Mouse (Mus musculus) lung, adult 2 months (tissue): ENCODE data around the gene Zfp791. TPM values are rescaled to one million over a fixed set of nuclear protein-coding genes. Genes with fewer than 3 reads are reported as not detected.
"Not testable (repeated sequence)": the region's sequence is repeated elsewhere in the genome, so short reads cannot be mapped to it uniquely, and the experiment has no call there.

Experiments
- DNase-seq: peaks from one replicate; pipeline ENCODE4 v3.0.0; 2022
- H3K4me1 ChIP-seq: fragments of 200-500 bp; 2 replicates; pipeline ENCODE4 v1.6.1; 2011; ENCODE audit warnings: low read length; ENCODE audit not compliant: control insufficient read depth, insufficient read depth
- H3K4me3 ChIP-seq: fragments of 200-500 bp; replicated peaks from 2 replicates; pipeline ENCODE3; 2011; ENCODE audit warnings: low read depth, mild to moderate bottlenecking, control low read depth, low read length; ENCODE audit errors: extremely low read depth
- CTCF ChIP-seq: fragments of 200-500 bp; IDR thresholded peaks from 2 replicates; pipeline ENCODE4 v1.5.1; 2011; ENCODE audit warnings: mild to moderate bottlenecking, low read length, control low read depth; ENCODE audit not compliant: insufficient read depth
- POLR2A ChIP-seq: fragments of 200-500 bp; IDR thresholded peaks from 2 replicates; pipeline ENCODE4 v1.6.1; 2011; ENCODE audit warnings: low read depth, mild to moderate bottlenecking, control low read depth, low read length, borderline replicate concordance; ENCODE audit errors: extremely low read depth
- WGBS: fragments of 180-500 bp; shearing (Covaris S2); methylation state at CpG from one replicate; pipeline ENCODE4 v1.1.7; 2018; 5-methylcytosine and 5-hydroxymethylcytosine counted together
- polyA plus RNA-seq: library from polyadenylated mRNA; depleted of rRNA; stranded (reverse); fragments of >200 nt; gene quantifications from 2 replicates; pipeline ENCODE4 v1.2.3, GENCODE M21; 2012

Zfp791 gene
- polyA plus RNA-seq, 1 experiment = 0.66 TPM

DNA sequence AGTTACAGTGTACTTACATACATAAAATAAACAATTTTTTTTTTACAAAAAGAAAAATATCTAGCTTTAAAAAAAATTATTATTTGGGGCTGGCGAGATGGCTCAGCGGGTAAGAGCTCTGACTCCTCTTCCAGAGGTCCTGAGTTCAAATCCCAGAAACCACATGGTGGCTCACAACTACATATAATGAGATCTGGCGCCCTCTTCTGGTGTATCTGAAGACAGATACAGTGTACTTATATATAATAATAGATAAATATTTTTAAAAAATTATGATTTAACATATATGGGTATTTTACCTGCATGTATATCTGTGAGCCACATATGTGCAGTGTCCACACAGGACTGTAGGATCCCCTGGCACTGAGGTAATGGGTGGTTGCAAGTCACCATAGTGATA is 36.7 kb downstream of the Zfp791 start:
- H3K4me1 ChIP-seq = peaks cover 9% of the 10 kb centered on the region
- TF ChIP-seq CTCF (no peak), POLR2A (no peak)
- DNase-seq = no peak
- H3K4me3 ChIP-seq = no peak overlapping the region
- 90% methylated on average over 3 of the region's 3 CpGs for WGBS

DNA sequence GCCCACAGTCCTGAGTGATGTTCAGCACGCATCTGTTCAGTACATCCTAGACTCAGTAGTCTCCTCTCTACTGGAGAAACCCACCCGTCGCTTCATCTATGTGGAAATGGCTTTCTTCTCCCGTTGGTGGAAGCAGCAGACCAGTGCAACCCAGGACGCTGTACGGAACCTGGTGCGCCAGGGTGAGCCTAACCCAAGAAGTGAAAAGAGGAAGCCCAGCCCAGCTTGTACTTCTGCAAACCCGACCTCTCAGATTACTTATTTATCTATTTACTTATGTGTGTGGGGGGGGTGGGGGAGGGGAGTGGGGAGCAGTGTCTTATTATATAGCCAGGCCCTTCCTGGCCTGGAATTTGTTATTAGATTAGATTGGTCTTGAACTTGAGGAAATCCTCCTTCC is 38.3 kb downstream of the Zfp791 start:
- peaks cover 15% of the 10 kb centered on the region for H3K4me1 ChIP-seq

DNA sequence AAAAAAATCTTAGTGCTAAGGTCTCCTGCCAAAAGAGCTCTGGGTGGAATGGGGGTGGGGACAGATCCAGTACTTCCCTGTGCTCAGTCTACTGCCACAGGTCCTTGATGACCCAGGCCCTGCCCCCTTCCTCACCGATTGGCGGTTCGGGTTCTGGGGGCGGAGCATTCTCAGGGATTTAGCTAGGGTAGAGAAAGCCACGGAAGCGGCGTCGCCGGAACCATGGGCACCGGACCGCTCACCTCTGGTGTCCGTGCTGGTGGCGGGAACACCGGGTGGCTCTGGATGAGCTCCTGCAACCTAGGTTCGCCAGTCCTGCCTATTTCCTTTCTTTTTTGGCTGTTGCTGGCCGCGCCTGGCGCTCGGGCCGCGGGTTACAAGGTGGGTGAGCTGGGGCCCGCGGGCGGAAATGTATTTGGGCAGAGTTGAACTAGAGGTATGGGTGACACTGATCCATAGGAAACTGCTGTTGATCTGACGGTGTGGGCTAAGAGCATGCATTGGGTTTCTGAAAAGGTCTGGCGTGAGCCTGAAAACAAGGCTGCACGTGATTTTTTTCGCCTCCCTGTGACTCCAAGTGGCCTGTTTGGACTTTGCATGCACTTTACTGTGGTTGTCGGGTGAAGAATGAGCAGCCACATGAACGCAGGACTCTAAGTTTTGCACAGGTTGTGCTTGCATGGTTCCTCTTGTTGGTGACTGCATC is 39.6 kb downstream of the Zfp791 start, which contains the start of gene Man2b1:
TSS of gene Man2b1 (plus strand) at position 163 of the 706 bp plus-strand sequence.
- DNase-seq = peak; percentile 89
- WGBS = under 1% methylated on average over 30 of the region's 30 CpGs
- peak within 1 kb of the TSS; percentile 90 for H3K4me3 ChIP-seq
- peaks cover 15% of the 10 kb centered on the region for H3K4me1 ChIP-seq
- TF ChIP-seq CTCF (0 out of 2 replicates have a peak, but pooled peaks have one; percentile 9), POLR2A (peak; percentile 94; the same call in 1 of the 2 replicates)

More for the DNA sequence above, 38.3 kb downstream of the Zfp791 start:
- H3K4me3 ChIP-seq = no peak overlapping the region
- WGBS = 80% methylated on average over 8 of the region's 8 CpGs
- no peak for DNase-seq
- no peak for TF ChIP-seq CTCF
- TF ChIP-seq POLR2A = no peak

DNA sequence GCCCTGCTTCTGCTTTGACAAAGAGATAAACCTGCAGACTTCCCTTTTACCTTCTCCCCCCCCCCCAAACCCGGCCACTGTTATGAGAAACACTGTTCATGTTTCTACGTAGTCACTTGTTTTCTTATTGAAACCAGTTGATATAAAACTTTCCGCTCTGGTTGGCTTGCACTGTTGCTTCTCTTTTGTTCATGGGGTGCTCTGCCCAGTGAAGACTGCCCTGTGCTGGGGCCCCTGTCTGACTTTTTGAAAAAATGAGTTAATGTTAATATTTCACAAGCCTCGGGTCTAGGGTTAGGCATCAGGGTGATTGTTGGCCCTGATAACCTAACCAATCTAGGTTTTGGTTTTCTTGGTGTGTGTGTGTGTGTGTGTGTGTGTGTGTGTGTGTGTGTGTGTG is 40.7 kb downstream of the Zfp791 start:
- not testable (repeated sequence) for H3K4me3 ChIP-seq, DNase-seq
- WGBS = 70% methylated on average over 4 of the region's 4 CpGs
- H3K4me1 ChIP-seq = peaks cover 15% of the 10 kb centered on the region

DNA sequence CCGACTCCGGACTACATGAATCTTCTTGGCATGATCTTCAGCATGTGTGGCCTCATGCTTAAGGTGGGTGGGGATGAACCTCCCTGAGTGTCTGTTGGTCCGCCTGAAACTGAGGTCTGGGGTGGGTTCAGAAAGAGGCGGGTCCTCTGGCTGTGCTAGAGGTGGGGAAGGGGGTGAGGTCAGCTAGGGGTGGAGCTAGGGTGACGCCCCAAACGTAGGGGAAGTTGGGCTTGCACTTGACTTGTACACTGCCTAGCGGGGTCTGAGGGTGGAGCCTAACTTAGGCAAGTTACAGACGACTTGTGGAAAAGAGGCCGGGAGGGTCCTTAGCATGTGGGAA is 41.7 kb downstream of the Zfp791 start, which contains the start of gene Wdr83:
TSS of gene Wdr83 (minus strand) at position 91 of the 340 bp plus-strand sequence.
- TF ChIP-seq CTCF (no peak), POLR2A (no peak)
- DNase-seq = peak; percentile 62
- Histone ChIP-seq H3K4me3 (peak within 1 kb of the TSS; percentile 87), H3K4me1 (peaks cover 15% of the 10 kb centered on the region)
- WGBS = under 1% methylated on average over 9 of the region's 9 CpGs

DNA sequence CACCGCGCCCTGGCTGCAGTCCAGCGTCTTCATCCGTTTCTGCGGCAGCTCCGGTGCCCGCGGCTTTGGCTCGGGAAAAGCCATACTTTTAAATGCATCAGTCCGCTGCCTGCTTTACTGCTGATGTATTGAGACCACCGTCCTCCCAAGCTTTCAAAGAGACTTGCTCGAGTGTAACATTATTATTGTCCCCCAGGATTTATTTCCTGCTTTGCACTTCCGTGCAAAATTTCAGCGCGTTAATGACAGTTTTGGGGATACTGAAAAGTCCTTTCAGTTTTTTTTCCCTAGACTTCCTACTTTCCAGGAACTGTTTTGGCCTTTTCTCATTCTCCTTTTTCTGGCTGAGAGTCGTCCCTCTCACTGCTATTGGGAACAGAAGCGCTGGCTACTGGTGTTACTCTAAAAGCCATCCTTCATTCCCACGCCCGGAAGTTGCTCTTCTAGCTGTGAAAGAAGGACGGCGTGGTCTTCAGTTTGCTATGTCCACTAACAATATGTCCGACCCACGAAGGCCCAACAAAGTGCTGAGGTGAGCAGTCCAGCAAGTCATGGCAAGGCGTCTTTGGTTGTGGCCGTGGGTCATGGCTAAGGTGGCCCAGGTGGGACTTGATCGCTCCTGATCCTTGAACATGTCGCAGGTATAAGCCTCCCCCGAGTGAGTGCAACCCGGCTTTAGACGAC is 42.2 kb downstream of the Zfp791 start, which contains the start of gene Wdr83os:
TSS of gene Wdr83os (plus strand) at position 209 of the 684 bp plus-strand sequence.
- under 1% methylated on average over 30 of the region's 30 CpGs for WGBS
- DNase-seq = peak; percentile 68

DNA sequence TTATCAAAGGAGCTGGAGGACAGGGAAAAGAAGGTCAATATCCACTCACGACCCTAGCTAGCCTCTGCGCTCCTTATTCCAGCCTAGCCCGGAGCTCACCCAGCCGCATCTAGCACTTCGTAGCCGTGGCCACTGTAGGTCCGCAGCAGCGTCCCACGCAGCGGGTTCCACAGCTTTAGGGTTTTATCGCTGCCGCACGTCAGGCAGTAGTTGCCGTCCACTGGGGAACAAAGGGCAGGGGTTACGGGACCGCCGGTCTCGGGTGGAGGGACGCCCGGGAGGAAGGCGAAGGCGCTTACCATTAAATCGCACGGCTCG is 42.7 kb downstream of the Zfp791 start:
- WGBS = under 1% methylated on average over 25 of the region's 25 CpGs
- no peak for DNase-seq
- H3K4me1 ChIP-seq = peaks cover 15% of the 10 kb centered on the region
- TF ChIP-seq POLR2A (no peak), CTCF (no peak)
- H3K4me3 ChIP-seq = peak overlapping the region; percentile 87

More for the DNA sequence above, 42.2 kb downstream of the Zfp791 start, which contains the start of gene Wdr83os:
- Histone ChIP-seq H3K4me1 (peaks cover 15% of the 10 kb centered on the region), H3K4me3 (peak within 1 kb of the TSS; percentile 87)
- TF ChIP-seq POLR2A = no peak
- TF ChIP-seq CTCF = no peak

DNA sequence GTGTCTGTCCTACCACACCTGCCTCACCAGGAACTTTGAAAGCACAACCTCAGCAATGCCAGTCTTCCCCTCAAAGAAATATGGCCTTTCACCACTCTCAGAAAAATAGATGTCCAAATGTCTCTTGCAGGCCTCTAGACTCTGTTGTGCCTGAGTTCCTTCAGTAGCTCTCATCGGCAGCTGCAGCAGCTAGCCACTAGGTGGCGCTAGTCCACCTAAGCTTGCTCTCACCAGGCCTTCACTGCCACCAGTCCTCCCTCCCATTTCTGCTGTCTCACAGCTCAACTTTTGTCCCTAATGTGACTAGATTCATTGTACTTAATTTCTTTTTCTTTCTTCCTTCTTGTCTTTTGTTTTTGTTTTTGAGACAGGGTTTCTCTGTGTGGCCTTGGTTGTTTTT is 45.9 kb downstream of the Zfp791 start:
- Histone ChIP-seq H3K4me3 (no peak overlapping the region), H3K4me1 (peaks cover 16% of the 10 kb centered on the region)
- peak; percentile 57 for DNase-seq
- 0% methylated on average over 2 of the region's 2 CpGs for WGBS
- TF ChIP-seq CTCF = peak; percentile 96
- TF ChIP-seq POLR2A = no peak

DNA sequence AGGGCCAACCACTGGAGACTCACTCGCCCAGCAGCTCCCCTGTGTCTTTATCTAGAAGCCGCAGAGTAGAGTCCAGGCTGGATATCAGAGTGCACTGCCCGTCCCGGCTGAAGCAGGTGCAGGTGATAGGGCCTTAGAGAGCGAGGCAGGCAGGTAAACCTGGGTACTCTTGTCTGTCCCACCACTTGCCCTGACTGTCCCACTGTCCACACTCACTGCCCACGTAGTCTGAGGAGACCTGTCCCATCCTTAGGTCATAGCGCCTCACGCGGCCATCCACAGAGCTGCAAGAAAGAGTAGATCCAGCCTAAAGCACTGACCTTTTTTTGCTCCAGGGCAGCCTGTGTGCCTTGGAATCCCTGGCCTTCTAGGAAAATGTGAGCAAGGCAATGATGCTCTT is 46.9 kb downstream of the Zfp791 start:
- WGBS = 77% methylated on average over 9 of the region's 9 CpGs
- Histone ChIP-seq H3K4me1 (peaks cover 12% of the 10 kb centered on the region), H3K4me3 (no peak overlapping the region)
- no peak for TF ChIP-seq POLR2A
- peak; percentile 58 for TF ChIP-seq CTCF
- DNase-seq = peak; percentile 41

DNA sequence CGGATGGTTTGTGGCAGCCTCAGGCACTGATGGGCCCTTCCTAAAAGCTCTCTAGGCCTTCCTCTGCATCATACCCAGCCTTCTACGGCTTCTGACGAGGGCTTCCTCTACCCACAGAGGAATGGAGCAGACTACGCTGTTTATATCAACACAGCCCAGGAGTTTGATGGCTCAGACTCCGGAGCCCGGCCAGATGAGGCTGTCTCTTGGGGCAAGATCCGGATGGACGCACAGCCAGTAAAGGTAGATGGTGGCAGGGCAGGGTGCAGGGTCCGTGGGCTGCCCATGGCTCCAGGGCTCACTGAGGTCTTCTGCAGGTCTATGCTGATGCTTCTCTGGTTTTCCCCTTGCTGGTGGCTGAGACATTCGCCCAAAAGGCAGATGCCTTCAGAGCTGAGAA is 48.3 kb downstream of the Zfp791 start:
- WGBS = 88% methylated on average over 10 of the region's 10 CpGs
- no peak for DNase-seq
- H3K4me1 ChIP-seq = peaks cover 8% of the 10 kb centered on the region
- no peak overlapping the region for H3K4me3 ChIP-seq
- no peak for TF ChIP-seq CTCF
- TF ChIP-seq POLR2A = no peak
